Mouse (Mus musculus) E14TG2a.4 (cell line): Measurements from ENCODE around the gene Taldo1.

Experiments used
- CTCF ChIP-seq: conservative IDR thresholded peaks from 2 replicates; pipeline ENCODE4 v1.5.1; 2014; ENCODE audit warnings: low read length
- NANOG ChIP-seq: IDR thresholded peaks from 2 replicates; pipeline ENCODE4 v1.6.1; 2014; ENCODE audit warnings: borderline replicate concordance, low read length, mixed read lengths

GRCm38 (mm10) chr7:141364349-141365048, 27.5 kb upstream of the Taldo1 start:
- TF ChIP-seq CTCF (no peak), NANOG (no peak)
